Mouse (Mus musculus) midbrain, embryonic 11.5 days (tissue): ENCODE data around the gene Iqcd. TPM values are rescaled to one million over a fixed set of nuclear protein-coding genes. Genes with fewer than 3 reads are reported as not detected.

Experiments
- ATAC-seq: fragments of 200-750 bp; cut with Nextera tagmentation; 2 replicates; pipeline ENCODE4 v1.8.0; 2017; ENCODE audit warnings: moderate TSS enrichment, moderate library complexity; ENCODE audit not compliant: low FRiP score
- DNase-seq: peaks from one replicate; pipeline ENCODE4 v3.0.0; 2015; ENCODE audit warnings: low spot score; ENCODE audit errors: missing footprints
- H3K27ac ChIP-seq: fragments of 300-500 bp; sonication (generic); 2 replicates; pipeline ENCODE4 v1.5.1; 2014; ENCODE audit warnings: low read depth, low read length
- H3K27me3 ChIP-seq: fragments of 300-500 bp; sonication (generic); 2 replicates; pipeline ENCODE4 v1.6.1; 2014; ENCODE audit warnings: mild to moderate bottlenecking, low read length, moderate library complexity, mixed read lengths; ENCODE audit not compliant: control insufficient read depth, insufficient read depth
- H3K36me3 ChIP-seq: fragments of 300-500 bp; sonication (generic); 2 replicates; pipeline ENCODE4 v1.6.1; 2014; ENCODE audit warnings: mild to moderate bottlenecking, low read length, moderate library complexity, mixed read lengths; ENCODE audit not compliant: control insufficient read depth, insufficient read depth
- H3K4me1 ChIP-seq: fragments of 300-500 bp; sonication (generic); 2 replicates; pipeline ENCODE4 v1.6.1; 2014; ENCODE audit warnings: low read length; ENCODE audit not compliant: control insufficient read depth, insufficient read depth
- H3K4me2 ChIP-seq: fragments of 300-500 bp; sonication (generic); 2 replicates; pipeline ENCODE4 v1.6.1; 2014; ENCODE audit warnings: mild to moderate bottlenecking, moderate library complexity
- H3K4me3 ChIP-seq: fragments of 300-500 bp; sonication (generic); 2 replicates; pipeline ENCODE4 v1.5.1; 2014; ENCODE audit warnings: low read depth, low read length
- H3K9ac ChIP-seq: fragments of 300-500 bp; sonication (generic); 2 replicates; pipeline ENCODE4 v1.6.1; 2014; ENCODE audit warnings: low read length
- H3K9me3 ChIP-seq: fragments of 300-500 bp; sonication (generic); 2 replicates; pipeline ENCODE4 v1.6.1; 2016; ENCODE audit warnings: low read length; ENCODE audit not compliant: control insufficient read depth
- WGBS: fragments of 180-500 bp; shearing (Covaris S2); extraction: QIAGEN DNeasy Blood & Tissue Kit; methylation state at CpG from one replicate; pipeline ENCODE4 v1.1.7; 2014; 5-methylcytosine and 5-hydroxymethylcytosine counted together
- polyA plus RNA-seq: library from polyadenylated mRNA; unstranded; fragments of >200 nt; fragmentation: Nextera tagmentation; extraction: Ambion mirVana; gene quantifications from 2 replicates; pipeline ENCODE4 v1.2.1, GENCODE M21; 2014

Gene Iqcd
- polyA plus RNA-seq, 1 experiment from 2014 or later, result 0.25 TPM

DNA sequence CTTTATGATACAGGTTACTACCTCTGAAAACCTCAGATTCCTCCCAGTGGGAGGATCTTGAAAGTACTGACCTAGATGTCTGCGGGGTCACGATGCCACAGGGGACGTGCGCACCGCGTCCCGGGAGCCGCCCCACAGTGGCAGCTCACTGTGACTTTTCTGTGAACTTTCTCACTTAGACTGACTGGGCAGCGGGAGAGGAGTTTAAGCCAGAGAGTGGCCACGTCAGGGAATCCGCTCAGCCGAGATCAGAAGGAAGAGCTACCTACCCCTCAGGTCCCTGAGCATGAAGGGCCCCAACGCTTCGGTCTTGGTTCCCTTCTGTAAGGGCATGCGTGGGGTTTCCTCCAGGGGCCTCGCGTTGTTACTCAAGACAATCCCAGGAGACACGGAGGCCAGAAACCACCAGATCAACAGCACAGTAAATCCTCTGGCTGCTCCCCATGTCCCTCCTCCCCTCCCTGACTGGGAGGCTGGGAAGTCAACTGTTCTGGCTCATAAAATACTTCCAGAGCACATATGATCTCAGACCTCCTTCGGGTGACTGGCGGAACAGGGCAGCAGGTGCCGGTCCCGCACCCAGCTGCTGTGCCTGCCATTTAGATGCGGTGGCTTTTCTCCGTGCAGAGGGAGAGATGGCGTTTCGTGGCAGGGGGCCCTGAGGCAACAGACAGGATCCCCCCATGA, 9.5 kb upstream of the Iqcd start:
- Histone ChIP-seq H3K27me3 (no peaks in the 10 kb centered on the region), H3K4me3 (no peak overlapping the region), H3K4me1 (peaks cover 6% of the 10 kb centered on the region; the same call in 1 of the 2 replicates), H3K9ac (no peak overlapping the region), H3K27ac (no peak overlapping the region), H3K4me2 (no peak overlapping the region), H3K36me3 (no peaks in the 10 kb centered on the region), H3K9me3 (no peaks in the 10 kb centered on the region)
- WGBS, result 71% methylated on average over 26 of the region's 26 CpGs
- no peak for DNase-seq
- ATAC-seq, result no peak

DNA sequence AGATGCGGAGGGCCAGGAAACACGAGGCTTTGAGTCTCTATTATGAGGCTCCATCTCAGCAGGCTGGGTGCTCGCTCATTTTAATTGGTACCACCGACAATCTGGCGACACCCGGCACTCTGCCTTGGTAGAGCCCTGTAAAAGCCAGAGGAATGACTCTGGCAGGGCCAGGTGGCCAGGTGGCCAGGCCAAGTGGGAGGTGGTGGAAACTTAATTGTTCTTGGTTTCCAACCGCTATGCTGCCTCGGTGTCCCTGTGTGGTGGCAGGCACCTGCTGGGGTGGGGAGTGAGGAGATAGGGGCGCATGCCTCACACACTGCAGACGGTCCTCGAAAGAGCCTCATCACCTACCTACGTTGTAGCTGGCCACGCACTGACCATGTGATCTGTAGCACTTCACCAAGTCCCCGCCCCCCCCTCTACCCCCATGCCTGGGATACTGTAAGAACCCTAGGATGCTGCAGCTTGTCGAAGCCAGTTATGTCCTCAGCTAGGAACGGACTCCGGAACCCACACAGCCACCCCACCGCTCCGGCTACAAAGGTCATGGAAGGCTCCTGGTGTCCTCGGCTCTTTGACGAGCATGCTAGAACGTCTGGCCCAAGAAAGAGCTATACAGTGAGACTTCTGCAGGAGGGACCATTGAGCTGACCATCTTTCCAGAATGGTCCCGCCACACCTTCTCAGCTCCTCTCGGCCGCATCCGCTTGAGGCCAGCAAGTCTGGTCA, 8.8 kb upstream of the Iqcd start:
- Histone ChIP-seq H3K9ac (no peak overlapping the region), H3K4me3 (no peak overlapping the region), H3K27ac (no peak overlapping the region), H3K9me3 (no peaks in the 10 kb centered on the region), H3K36me3 (no peaks in the 10 kb centered on the region), H3K4me1 (peaks cover 7% of the 10 kb centered on the region; the same call in 1 of the 2 replicates), H3K27me3 (no peaks in the 10 kb centered on the region), H3K4me2 (no peak overlapping the region)
- WGBS, result 91% methylated on average over 26 of the region's 26 CpGs
- no peak for DNase-seq
- no peak for ATAC-seq

DNA sequence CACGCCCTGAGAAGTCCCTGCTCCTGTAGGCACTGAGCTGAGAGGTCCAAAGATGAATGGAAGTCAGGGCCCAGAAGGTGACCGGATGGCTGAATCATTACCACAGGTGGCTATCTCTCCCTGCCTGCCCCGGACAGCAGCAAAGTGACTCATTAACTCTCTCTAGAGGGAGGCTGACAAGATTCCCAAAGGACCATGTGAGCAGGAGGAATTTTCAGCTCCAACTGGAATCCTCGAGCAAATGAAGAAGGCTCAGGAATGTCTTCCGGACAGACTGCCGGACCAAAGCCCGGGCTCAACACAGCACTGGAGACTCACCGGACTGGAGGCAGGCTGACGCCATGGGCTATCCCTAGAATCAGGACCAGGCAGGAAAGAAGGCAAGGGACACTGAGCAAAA, 6.8 kb upstream of the Iqcd start:
- Histone ChIP-seq H3K9me3 (no peaks in the 10 kb centered on the region), H3K4me2 (no peak overlapping the region), H3K9ac (no peak overlapping the region), H3K27ac (no peak overlapping the region), H3K4me3 (no peak overlapping the region), H3K27me3 (no peaks in the 10 kb centered on the region), H3K4me1 (peaks cover 8% of the 10 kb centered on the region; the same call in 1 of the 2 replicates), H3K36me3 (no peaks in the 10 kb centered on the region)
- ATAC-seq, result no peak
- no peak for DNase-seq
- 89% methylated on average over 9 of the region's 9 CpGs for WGBS

DNA sequence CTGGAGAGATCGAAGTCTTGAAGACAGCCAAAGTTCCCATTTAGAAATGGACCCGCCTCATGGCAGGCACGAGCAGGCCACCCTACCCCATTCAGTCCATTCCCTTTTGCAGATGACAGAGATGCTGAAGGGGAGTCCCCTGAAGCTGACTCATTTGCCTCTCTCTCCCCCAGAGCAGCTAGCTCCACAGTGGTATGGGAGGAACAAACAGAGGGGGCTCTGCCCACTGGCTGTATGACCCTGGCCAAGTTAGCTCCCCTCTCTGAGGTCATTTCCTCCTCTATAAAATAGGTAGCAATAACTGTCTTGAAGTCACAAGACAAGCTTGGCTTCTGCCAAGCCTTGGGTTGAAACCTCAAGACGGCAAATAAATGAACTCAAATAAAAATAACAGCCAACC, 5.3 kb upstream of the Iqcd start:
- H3K4me2 ChIP-seq, result no peak overlapping the region
- peaks cover 16% of the 10 kb centered on the region; the same call in 1 of the 2 replicates for H3K4me1 ChIP-seq
- no peak overlapping the region for H3K27ac ChIP-seq
- no peak for DNase-seq
- H3K36me3 ChIP-seq, result no peaks in the 10 kb centered on the region
- H3K4me3 ChIP-seq, result no peak overlapping the region
- 95% methylated on average over 4 of the region's 4 CpGs for whole genome bisulfite sequencing
- H3K9me3 ChIP-seq, result no peaks in the 10 kb centered on the region
- no peak overlapping the region for H3K9ac ChIP-seq
- no peak for ATAC-seq
- no peaks in the 10 kb centered on the region for H3K27me3 ChIP-seq

DNA sequence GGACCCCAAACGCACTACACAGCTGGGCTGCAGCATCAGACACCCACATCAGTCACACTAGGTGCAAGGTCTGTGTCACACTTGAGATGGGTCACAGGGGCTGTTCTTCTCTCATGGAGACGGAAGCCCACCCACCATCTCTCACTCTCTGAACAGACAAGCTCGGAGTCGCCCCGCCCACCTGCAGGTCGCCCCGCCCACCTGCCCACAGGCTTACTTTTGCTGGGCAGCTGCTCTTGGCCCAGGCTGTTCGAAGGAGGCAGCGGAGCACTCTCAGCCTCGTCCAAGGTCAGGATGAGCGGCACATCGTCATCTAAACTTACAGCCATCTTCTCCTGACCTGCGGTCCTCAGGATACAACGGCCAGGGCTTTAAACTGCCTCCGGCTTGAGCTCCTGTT, 3.8 kb upstream of the Iqcd start:
- no peak overlapping the region for H3K4me3 ChIP-seq
- peaks cover 13% of the 10 kb centered on the region; the same call in 1 of the 2 replicates for H3K4me1 ChIP-seq
- ATAC-seq (no peak), DNase-seq (no peak)
- H3K27ac ChIP-seq, result no peak overlapping the region
- no peaks in the 10 kb centered on the region for H3K27me3 ChIP-seq
- H3K4me2 ChIP-seq, result no peak overlapping the region
- no peaks in the 10 kb centered on the region for H3K36me3 ChIP-seq
- no peak overlapping the region for H3K9ac ChIP-seq
- H3K9me3 ChIP-seq, result no peaks in the 10 kb centered on the region
- 36% methylated on average over 15 of the region's 15 CpGs for WGBS

DNA sequence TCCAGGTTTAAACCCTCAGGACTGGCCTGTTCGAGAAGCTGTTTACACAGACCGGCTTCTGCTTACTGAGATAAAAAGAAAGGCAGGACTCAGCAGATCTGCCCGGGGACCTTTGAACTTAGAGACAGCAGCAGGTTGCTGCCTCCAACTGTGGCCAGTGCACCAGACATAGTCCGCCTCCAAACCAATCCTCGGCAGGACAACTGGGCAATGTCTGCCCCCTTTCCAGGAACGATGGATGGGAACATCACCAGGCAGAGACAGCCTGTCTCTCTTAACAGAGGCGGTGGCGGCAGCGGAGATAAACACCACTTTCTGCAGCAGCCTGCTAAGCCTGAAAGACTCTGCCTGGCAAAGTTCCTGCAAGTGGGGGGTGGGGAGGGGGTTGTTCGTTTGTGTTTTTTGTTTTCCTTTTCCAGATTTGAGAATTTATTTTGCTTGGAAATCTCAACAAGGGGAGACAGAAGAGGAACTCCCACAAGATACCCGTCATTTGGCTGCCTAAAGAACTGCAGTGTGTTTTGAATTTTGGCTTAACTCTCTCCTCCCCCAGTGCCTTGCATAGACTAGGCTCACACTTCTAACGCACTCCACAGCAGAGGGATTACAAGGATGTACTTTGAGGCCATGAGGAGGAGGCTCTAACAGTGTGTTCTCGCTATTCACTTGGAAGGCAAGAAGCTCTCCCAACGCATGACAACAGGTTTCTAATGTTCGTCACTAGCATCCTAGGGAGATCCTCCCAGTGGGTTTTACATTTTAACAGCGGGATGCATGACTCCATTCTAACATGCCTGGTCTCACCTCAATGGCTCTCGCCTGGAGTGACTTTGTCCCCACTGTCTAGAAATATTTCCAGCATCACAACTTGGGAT, 1.8 kb upstream of the Iqcd start:
- ATAC-seq, result no peak
- peaks cover 13% of the 10 kb centered on the region; the same call in 1 of the 2 replicates for H3K4me1 ChIP-seq
- peak overlapping the region; percentile 70 for H3K4me2 ChIP-seq
- no peaks in the 10 kb centered on the region for H3K9me3 ChIP-seq
- DNase-seq, result no peak
- 10% methylated on average over 17 of the region's 17 CpGs for WGBS
- no peaks in the 10 kb centered on the region for H3K27me3 ChIP-seq
- H3K27ac ChIP-seq, result no peak overlapping the region
- H3K4me3 ChIP-seq, result no peak overlapping the region
- H3K9ac ChIP-seq, result peak overlapping the region; percentile 79; the same call in 1 of the 2 replicates
- no peaks in the 10 kb centered on the region for H3K36me3 ChIP-seq

DNA sequence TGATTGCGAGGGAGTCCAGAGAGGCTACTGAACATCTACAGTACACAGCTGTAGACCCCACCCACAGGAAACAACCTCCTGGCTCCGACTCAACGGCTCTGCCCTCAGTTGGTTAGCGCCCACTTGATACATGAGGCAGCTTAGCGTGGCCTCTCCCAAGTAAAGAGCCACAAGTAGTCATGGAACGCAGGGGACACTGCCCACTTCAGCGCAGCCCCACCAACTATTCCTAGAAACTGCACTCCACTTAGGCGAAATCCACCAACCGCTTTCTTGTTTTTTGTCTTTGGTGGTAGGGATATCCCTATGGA, 1.2 kb upstream of the Iqcd start:
- no peak overlapping the region for H3K27ac ChIP-seq
- H3K9me3 ChIP-seq, result no peaks in the 10 kb centered on the region
- H3K36me3 ChIP-seq, result no peaks in the 10 kb centered on the region
- peak overlapping the region; percentile 69 for H3K4me3 ChIP-seq
- H3K27me3 ChIP-seq, result no peaks in the 10 kb centered on the region
- peak overlapping the region; percentile 79; the same call in 1 of the 2 replicates for H3K9ac ChIP-seq
- 38% methylated on average over 9 of the region's 9 CpGs for WGBS
- no peak for ATAC-seq
- peak overlapping the region; percentile 70 for H3K4me2 ChIP-seq
- no peak for DNase-seq
- peaks cover 13% of the 10 kb centered on the region; the same call in 1 of the 2 replicates for H3K4me1 ChIP-seq

DNA sequence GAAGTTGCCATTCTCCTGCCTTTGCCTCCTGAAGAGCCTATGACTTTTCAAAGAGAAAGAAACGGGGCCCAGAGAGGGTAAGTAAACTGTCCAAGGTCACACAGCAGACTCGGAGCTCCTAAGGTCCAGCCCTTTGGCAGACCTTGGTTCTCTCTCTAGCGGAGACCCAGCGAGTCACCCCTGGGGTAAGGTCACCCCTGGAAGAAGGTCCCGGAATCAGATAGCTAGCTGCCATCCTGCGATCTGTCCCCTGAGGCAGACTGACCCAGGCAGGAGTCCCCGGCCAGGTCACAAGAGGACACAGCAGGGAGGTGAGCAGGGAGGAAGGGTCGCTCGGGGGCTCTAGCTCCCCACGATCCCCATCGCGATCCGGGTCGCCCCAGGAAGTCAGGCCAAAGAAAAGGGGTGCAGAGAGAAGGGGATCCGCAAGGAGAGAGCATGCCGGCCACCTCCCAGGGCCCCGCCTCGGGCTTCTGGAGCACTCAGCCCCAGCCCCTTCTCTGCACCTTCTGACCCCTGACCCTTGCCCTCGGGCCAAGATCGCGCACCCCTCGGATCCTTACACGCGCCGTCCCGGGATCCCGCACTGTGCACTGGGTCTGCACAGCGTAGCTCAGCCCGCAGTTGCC, 762 bp upstream of the Iqcd start:
- peak; percentile 87 for DNase-seq

More for the DNA sequence above, 762 bp upstream of the Iqcd start:
- Histone ChIP-seq H3K27me3 (no peaks in the 10 kb centered on the region), H3K36me3 (no peaks in the 10 kb centered on the region), H3K27ac (peak overlapping the region; percentile 15; the same call in 1 of the 2 replicates), H3K4me3 (peak overlapping the region; percentile 69), H3K4me1 (peaks cover 13% of the 10 kb centered on the region; the same call in 1 of the 2 replicates), H3K9me3 (no peaks in the 10 kb centered on the region), H3K4me2 (peak overlapping the region; percentile 70), H3K9ac (peak overlapping the region; percentile 79)
- WGBS, result 3% methylated on average over 28 of the region's 29 CpGs
- no peak for ATAC-seq
